Mouse (Mus musculus) thymus, postnatal 25 days (tissue): ENCODE results near the gene Sh3bp4.

Source experiments
- DNase-seq: peaks from one replicate; pipeline ENCODE4 v3.0.0; 2022

Gene Sh3bp4

GRCm38 (mm10) chr1:89070103-89070700 is at the start of gene Sh3bp4:
TSS of gene Sh3bp4 (plus strand) at chr1:89070415.
- peak; percentile 98 for DNase-seq

DNA sequence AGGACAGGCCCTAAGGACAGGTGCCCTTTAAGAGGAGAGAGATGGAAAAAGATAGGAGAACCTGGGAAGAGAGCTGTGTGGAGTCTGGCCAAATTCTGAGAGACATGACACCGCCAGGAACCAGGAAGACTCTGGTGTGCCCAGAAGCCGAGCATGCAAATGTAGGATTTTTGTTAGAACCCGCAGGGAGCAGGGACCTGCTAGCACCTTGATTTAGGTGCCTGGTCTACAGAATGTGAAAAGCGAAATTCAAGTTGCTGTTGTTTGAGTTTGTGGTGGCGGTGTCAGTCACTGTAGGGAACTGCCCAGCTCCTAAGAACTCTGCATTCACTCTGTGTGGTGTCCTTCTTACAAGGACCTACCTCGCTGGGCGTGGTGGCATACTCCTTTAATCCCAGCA is 47.2 kb upstream of the Sh3bp4 start:
- no peak for DNase-seq

DNA sequence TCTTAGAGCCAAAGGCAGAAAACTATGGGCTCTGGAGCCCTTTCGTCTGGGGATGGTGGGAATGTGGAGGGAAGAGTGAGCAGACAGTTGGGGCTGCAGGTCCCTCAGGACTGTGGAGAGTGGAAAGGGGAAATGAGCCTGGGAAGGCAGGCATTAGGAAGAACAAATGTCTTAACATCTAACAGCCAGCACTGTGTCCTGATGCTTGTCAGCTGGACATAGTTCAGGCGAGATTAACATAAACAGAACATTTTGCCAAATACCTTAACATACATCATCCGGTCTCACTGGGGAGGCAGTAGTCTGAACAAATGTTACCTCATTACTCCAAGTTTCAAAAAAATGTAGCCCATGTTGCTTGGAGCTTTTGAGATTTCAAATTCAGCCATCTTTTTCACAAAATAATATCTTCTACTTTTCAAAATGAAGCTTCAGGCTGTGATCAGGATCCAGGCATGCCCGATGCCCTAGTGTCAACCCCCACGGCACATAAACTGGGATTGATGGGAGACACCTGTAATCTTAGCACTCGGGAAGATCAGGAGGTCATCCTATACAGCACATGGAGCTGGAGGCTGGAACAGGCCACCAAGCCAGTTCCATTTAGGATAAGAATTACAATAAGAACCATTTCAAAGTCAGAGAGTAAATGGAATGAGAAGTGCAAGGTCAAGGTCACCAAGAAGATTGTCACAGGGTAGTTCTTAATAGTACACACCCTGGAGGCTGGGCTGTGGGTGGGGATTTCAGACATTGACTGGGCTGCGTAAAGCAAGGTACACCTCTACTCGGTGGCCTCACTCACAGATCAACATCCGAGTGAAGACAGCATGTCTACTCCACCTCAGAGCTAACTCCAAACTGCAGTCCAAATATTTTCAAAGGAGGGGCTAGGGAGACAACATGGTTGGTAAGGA is 45.3 kb upstream of the Sh3bp4 start:
- DNase-seq, result no peak

DNA sequence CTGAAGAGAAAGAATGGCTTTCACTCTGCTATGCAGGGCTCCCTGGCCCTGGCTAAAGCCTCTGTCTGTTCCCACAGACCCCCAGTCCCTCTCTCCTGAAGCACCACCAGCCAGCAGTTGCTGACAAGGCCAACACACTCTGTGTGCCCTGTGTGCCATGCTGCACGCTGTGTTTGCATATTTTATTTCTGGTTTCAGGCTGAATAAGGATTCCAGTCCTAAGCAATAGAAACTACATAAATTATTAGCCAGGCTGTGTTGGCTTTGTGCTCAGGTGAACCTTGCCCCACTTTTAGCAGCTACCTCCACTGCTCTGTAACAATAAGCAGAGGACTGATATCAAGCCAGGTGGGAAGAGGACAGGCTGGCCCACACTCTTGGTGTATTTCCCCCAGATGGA is 44.2 kb upstream of the Sh3bp4 start:
- DNase-seq, result no peak

GRCm38 (mm10) chr1:89029136-89029927 is 40.9 kb upstream of the Sh3bp4 start:
- no peak for DNase-seq

DNA sequence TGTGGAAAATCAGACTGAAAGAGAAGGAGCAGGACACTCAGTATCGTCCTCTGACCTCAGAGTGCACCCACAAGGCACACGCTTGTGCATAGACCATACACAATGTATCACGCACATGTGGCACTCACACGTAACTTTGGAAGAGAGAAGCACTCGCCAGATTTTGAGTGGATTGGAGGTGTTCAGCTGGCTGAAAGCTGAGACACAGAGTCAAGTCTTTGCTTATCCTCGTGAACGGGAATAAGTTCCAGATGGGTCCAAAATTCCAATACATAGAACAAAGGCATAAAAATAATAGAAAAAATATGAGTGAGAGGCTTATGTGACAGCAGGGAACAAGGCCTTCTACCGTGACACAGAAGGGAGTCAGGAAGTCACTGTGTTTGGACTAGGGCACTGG is 36.6 kb upstream of the Sh3bp4 start:
- no peak for DNase-seq

GRCm38 (mm10) chr1:89034061-89034460 is 36.2 kb upstream of the Sh3bp4 start:
- no peak for DNase-seq

DNA sequence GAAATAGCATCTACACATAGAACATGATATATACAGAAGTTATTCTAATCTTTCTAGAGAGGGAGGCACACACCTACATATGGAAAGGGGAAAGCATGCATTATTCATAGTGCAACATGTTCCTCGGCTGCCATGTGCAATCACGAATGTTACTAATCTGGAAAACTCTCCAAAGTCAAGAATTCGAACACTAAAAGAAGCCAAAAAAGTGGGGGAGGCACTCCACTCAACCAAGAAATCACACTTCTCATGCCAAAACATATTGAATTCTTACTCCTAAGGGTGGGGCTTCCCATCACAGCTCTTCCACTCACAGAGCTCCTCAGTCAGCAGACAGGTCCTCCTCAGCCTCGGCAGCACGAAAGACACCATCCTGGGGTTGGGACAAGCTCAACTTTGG is 35.1 kb upstream of the Sh3bp4 start:
- DNase-seq, result no peak

DNA sequence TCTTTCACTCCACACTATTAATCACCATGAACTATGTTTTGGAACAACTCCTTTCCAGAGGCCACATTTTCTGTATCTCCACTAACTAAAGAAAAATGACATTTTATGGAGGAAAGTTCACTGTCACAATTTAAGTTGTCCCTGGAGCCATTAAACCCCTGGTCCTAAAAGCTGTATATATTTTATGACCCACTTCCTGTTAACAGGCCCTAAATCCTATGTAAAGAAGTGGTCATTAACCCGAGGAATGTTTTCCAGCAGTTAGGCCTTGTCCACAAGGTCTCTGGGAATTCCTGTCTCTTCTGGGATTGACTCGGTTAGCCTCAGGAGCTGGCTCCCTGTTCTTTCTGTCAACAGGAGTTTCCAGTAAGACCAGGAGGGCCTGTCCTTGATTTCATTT is 30.4 kb upstream of the Sh3bp4 start:
- DNase-seq, result no peak

DNA sequence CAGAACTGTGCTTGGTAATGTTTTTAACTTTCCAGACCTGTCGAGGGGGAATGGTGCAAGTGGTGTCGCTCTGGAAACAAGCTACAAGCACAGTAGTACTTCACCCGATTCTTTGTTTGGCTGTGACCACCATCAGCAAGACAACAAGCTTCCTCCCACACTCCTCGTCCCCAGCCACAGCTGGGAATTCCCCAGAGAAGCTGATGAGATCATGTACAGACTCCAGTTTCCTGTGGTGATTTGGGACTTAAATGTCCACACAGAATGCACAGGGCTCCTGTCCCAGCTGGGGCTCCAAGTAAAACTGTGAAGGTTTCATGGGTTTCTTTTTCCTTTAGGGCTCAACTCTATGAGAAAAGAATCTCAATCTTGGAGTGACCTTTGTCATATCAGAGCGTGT is 28.9 kb upstream of the Sh3bp4 start:
- no peak for DNase-seq

- DNase-seq, result no peak
Measured at GRCm38 (mm10) chr1:89042081-89042480, 28.1 kb upstream of the Sh3bp4 start.

DNA sequence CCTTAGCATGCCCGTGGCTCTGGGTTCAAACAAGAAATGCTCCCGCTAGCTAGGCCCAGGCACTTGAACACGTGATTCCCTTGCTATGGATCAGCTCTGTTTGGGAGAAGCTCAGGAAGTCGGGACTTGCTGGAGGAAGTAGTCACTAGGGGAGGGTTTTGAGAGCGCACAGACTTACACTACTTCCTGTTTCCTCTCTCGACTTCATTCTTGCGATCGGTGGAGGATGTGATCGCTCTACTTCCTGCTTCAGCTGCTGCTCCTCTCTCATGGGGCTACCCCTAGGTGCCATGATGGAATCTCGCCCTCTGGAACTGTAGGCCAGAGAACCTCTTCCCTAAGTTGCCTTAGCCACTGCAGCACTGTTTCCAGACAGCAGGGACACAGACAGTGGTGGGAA is 27.3 kb upstream of the Sh3bp4 start:
- DNase-seq, result no peak

DNA sequence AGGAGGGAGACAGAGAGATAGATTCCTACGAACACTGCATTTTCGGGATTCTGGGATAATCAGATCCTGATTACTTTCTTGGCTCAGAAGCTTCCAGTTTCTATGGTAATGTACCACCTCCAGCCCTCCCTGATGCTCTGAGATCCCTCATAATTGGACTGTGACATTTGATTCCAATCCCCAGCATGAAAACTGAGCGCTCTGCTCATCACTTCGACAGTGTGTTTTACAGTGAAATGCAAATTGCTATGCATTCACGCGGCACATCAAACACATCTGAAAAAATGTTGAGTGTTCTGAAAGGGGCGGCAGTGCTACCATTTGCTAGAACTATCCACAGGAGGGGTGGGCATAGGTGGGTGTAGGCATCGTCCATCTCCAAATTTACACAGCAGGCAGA is 24.8 kb upstream of the Sh3bp4 start:
- no peak for DNase-seq

DNA sequence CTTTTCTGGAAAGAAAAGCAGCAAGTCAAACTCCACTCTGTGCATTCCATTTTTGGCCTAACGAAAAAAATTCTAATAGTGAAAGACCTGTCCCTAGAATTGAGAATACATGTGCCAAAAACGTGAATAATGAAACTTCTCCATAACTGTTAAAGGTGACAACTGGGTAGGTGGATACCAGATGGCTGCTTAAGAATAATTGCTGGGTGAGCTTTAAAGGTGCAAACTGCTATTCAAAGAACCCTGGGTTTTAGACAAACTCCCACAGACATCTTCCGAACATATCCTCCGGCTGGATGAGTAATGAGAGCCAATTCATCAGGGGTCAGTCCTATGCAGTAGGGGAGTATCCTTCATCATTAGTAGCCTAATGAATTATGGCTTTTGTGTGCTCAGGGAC is 20.7 kb upstream of the Sh3bp4 start:
- DNase-seq, result no peak

- no peak for DNase-seq
Measured at GRCm38 (mm10) chr1:89056175-89056574, 14.0 kb upstream of the Sh3bp4 start.

GRCm38 (mm10) chr1:89057430-89057829 is 12.8 kb upstream of the Sh3bp4 start:
- DNase-seq, result no peak

DNA sequence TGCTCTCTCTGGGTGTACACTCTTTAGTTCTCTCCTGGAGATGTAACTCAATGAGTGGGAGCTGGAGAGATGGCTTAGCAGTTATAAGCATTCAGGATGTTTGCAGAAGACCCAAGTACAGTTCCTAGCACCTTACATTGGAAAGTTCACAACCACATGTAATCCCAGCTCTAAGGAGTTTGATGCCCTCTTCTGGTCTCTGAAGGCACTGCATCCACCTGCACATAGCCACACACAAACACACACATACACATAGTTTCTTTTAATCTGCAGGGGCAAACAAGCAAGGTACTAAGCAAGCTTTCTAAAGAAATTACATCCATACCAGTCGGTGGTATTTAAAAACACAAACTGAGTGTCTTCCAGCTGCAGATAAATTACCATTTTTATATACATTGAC is 12.2 kb upstream of the Sh3bp4 start:
- no peak for DNase-seq

DNA sequence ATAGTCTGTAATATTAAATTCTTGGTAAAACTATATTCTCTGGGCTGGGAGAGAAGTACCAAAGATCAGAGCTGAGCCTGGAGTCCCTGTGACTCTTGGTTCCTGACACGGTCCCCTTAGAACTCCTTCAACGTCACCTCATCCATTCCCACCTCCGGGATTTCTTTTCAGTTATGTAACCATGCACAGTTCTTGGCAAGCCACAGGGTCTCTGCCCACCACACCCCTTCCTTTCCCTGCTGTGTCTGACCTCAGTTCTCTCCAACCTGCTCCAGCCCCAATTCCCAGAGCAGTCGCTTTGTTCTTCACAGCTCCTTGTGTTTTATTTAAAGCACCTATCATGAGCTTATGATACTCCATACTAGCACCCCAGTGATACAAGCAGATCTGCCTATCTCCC is 7.2 kb upstream of the Sh3bp4 start:
- DNase-seq, result no peak

DNA sequence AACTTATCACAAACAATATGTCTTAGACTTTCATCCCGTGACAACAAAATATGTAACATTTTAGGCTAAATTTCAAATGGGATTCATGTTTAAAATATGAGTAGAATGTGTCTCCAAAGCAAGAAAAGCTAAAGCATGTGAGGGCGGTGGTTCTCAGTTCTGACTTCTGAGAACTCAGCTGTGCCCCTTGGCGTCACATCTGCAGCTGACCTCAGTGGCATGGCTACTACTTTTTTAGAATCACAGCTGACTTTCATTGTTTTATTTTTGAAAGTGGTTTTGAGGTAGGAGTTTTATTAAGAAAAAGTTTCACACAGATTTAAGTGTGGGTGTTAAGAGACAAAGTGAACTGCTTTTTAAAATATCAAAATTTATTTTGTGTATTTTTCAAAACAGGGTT is 6.4 kb upstream of the Sh3bp4 start:
- DNase-seq, result no peak

GRCm38 (mm10) chr1:89068812-89069211 is 1.4 kb upstream of the Sh3bp4 start:
- no peak for DNase-seq

DNA sequence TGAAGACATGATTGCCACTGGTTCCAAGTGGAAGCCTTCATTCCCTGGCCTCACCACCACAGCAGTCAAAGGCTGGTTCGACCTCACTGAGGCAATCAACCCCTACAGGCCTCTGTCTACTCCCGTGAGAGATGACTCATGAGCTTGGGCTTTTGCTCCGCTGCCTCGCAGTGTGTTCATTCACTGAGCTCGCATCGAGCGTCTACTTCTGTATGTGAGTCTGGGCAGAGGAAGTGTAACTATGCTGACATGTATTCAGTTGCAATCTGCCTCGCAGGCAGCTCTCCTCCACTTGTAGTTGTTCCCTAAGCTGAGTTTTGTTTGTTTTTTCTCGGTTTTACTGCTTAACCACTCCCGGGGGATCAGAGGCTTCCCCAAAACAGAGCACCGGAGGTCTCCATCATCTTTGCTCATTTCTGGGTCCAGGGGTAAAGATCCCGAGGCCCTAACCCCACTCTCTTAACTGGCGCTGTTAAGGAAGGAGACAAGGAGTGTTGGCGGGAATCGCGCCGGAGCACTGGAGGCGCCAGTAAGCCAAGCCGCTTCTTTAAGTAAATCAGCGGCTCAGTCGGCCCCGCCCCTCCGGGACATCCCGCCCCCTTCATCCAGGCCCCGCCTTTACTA is 624 bp upstream of the Sh3bp4 start:
- no peak for DNase-seq

DNA sequence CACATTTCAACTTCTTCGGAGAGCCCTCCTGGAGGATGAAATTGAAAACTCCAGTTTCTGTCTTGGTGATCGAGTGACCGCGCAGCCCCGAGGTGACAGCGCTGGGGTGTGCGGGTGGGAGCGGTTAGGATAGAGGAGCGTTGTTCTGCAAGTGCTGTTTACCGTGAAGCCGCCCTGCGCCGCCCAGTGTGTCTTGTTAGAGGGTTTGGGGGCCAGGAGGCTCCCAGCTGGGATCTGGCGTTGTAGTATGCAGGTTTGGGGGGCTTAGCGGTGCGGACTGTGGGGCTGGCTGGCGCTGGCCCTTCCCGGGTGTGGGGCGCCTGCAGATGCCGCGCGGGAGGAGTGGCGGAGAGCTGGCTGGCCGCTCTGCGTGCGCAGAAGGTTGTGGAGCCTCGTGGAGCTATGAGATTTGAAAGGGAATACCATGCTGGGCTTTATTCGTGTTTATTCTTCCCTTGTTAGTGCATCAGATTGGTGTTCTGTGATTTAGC is 701 bp downstream of the Sh3bp4 start:
- DNase-seq, result peak; percentile 40
